Mouse (Mus musculus) hindbrain, embryonic 15.5 days (tissue): ENCODE measurements around the gene Gm49510. TPM values are rescaled to one million over a fixed set of nuclear protein-coding genes. Genes with fewer than 3 reads are reported as not detected.

ENCODE experiments used
- ATAC-seq: fragments of 200-750 bp; cut with Nextera tagmentation; 2 replicates; pipeline ENCODE4 v1.8.0; 2017; ENCODE audit warnings: low read depth, moderate number of reproducible peaks, moderate TSS enrichment; ENCODE audit not compliant: low FRiP score
- H3K27ac ChIP-seq: fragments of 300-500 bp; sonication (generic); replicated peaks from 2 replicates; pipeline ENCODE4 v1.5.1; 2015; ENCODE audit warnings: mild to moderate bottlenecking, inconsistent platforms
- H3K27me3 ChIP-seq: fragments of 300-500 bp; sonication (generic); 2 replicates; pipeline ENCODE4 v1.6.1; 2015; ENCODE audit warnings: control low read depth, inconsistent platforms
- H3K36me3 ChIP-seq: fragments of 300-500 bp; sonication (generic); 2 replicates; pipeline ENCODE4 v1.6.1; 2015; ENCODE audit warnings: control low read depth, inconsistent platforms
- H3K4me1 ChIP-seq: fragments of 300-500 bp; sonication (generic); replicated peaks from 2 replicates; pipeline ENCODE4 v1.6.1; 2015; ENCODE audit warnings: control low read depth, inconsistent platforms
- H3K4me2 ChIP-seq: fragments of 300-500 bp; sonication (generic); 2 replicates; pipeline ENCODE4 v1.6.1; 2015; ENCODE audit warnings: moderate library complexity, mild to moderate bottlenecking, inconsistent platforms
- H3K4me3 ChIP-seq: fragments of 300-500 bp; sonication (generic); 2 replicates; pipeline ENCODE4 v1.5.1; 2015; ENCODE audit warnings: mild to moderate bottlenecking, inconsistent platforms
- H3K9ac ChIP-seq: fragments of 300-500 bp; sonication (generic); 2 replicates; pipeline ENCODE4 v1.6.1; 2015; ENCODE audit warnings: inconsistent platforms
- H3K9me3 ChIP-seq: fragments of 300-500 bp; sonication (generic); 2 replicates; pipeline ENCODE4 v1.6.1; 2016; ENCODE audit warnings: control low read depth, inconsistent platforms
- WGBS: fragments of 180-500 bp; shearing (Covaris S2); methylation state at CpG from one replicate; pipeline ENCODE4 v1.1.7; 2015; 5-methylcytosine and 5-hydroxymethylcytosine counted together
- polyA plus RNA-seq: library from polyadenylated mRNA; unstranded; fragments of >200 nt; fragmentation: Nextera tagmentation; extraction: Ambion mirVana; gene quantifications from 2 replicates; pipeline ENCODE4 v1.2.1, GENCODE M21; 2015

The Gm49510 gene
- polyA plus RNA-seq, 1 experiment from 2014 or later = not detected

GRCm38 (mm10) chr15:78934784-78935320, 35.4 kb downstream of the Gm49510 start, which contains the start of gene Nol12:
Gene Nol12, plus strand, starts transcription at chr15:78934933.
- WGBS = under 1% methylated on average over 39 of the region's 42 CpGs

GRCm38 (mm10) chr15:78936403-78936802, 36.9 kb downstream of the Gm49510 start:
- Histone ChIP-seq H3K4me1 (peaks cover 12% of the 10 kb centered on the region), H3K9ac (no peak overlapping the region), H3K27me3 (no peaks in the 10 kb centered on the region), H3K27ac (no peak overlapping the region), H3K4me3 (no peak overlapping the region), H3K9me3 (no peaks in the 10 kb centered on the region), H3K36me3 (peaks cover 32% of the 10 kb centered on the region), H3K4me2 (no peak overlapping the region)
- WGBS = 86% methylated on average over 12 of the region's 12 CpGs
- ATAC-seq = no peak

More at GRCm38 (mm10) chr15:78934784-78935320, 35.4 kb downstream of the Gm49510 start, which contains the start of gene Nol12:
- H3K9ac ChIP-seq = peak within 1 kb of the TSS; percentile 68
- H3K4me2 ChIP-seq = peak within 1 kb of the TSS; percentile 62
- H3K27me3 ChIP-seq = no peaks in the 10 kb centered on the region
- H3K36me3 ChIP-seq = peaks cover 18% of the 10 kb centered on the region
- peak within 1 kb of the TSS; percentile 84 for H3K27ac ChIP-seq
- peaks cover 12% of the 10 kb centered on the region for H3K4me1 ChIP-seq
- peak; percentile 90 for ATAC-seq
- H3K4me3 ChIP-seq = peak within 1 kb of the TSS; percentile 76
- H3K9me3 ChIP-seq = no peaks in the 10 kb centered on the region

- Histone ChIP-seq H3K4me1 (peaks cover 12% of the 10 kb centered on the region), H3K27me3 (no peaks in the 10 kb centered on the region), H3K36me3 (peaks cover 35% of the 10 kb centered on the region), H3K9me3 (no peaks in the 10 kb centered on the region), H3K4me2 (no peak overlapping the region), H3K9ac (no peak overlapping the region), H3K27ac (no peak overlapping the region), H3K4me3 (no peak overlapping the region)
- no peak for ATAC-seq
- 76% methylated on average over 10 of the region's 10 CpGs for WGBS
Measured at GRCm38 (mm10) chr15:78937311-78937710, 37.8 kb downstream of the Gm49510 start.

- H3K27me3 ChIP-seq = no peaks in the 10 kb centered on the region
- H3K4me3 ChIP-seq = no peak overlapping the region
- no peak for ATAC-seq
- H3K4me2 ChIP-seq = no peak overlapping the region
- peaks cover 18% of the 10 kb centered on the region for H3K4me1 ChIP-seq
- no peak overlapping the region for H3K27ac ChIP-seq
- 66% methylated on average over 2 of the region's 2 CpGs for WGBS
- no peak overlapping the region for H3K9ac ChIP-seq
- peaks cover 35% of the 10 kb centered on the region for H3K36me3 ChIP-seq
- H3K9me3 ChIP-seq = no peaks in the 10 kb centered on the region
Measured at GRCm38 (mm10) chr15:78937963-78938362, 38.5 kb downstream of the Gm49510 start.

GRCm38 (mm10) chr15:78940325-78940724, 40.9 kb downstream of the Gm49510 start:
- Histone ChIP-seq H3K4me3 (no peak overlapping the region), H3K36me3 (peaks cover 35% of the 10 kb centered on the region), H3K4me1 (peaks cover 21% of the 10 kb centered on the region), H3K9ac (no peak overlapping the region), H3K4me2 (no peak overlapping the region), H3K9me3 (no peaks in the 10 kb centered on the region), H3K27ac (no peak overlapping the region), H3K27me3 (no peaks in the 10 kb centered on the region)
- ATAC-seq = no peak
- 95% methylated on average over 13 of the region's 13 CpGs for WGBS

GRCm38 (mm10) chr15:78942663-78943062, 43.2 kb downstream of the Gm49510 start:
- Histone ChIP-seq H3K4me1 (peaks cover 15% of the 10 kb centered on the region), H3K36me3 (peaks cover 31% of the 10 kb centered on the region), H3K9ac (peak overlapping the region; percentile 41), H3K4me2 (peak overlapping the region; percentile 53), H3K27me3 (no peaks in the 10 kb centered on the region), H3K4me3 (peak overlapping the region; percentile 27), H3K9me3 (no peaks in the 10 kb centered on the region), H3K27ac (peak overlapping the region; percentile 46; the same call in 1 of the 2 replicates)
- ATAC-seq = peak; percentile 66
- 4% methylated on average over 9 of the region's 9 CpGs for WGBS

GRCm38 (mm10) chr15:78946232-78946631, 46.8 kb downstream of the Gm49510 start:
- ATAC-seq = no peak
- no peaks in the 10 kb centered on the region for H3K27me3 ChIP-seq
- 68% methylated on average over 7 of the region's 7 CpGs for WGBS

GRCm38 (mm10) chr15:78947657-78948056, 48.2 kb downstream of the Gm49510 start, which contains the start of gene Triobp:
Gene Triobp, plus strand, starts transcription at chr15:78947724.
- under 1% methylated on average over 24 of the region's 24 CpGs for WGBS
- peak; percentile 95 for ATAC-seq
- no peaks in the 10 kb centered on the region for H3K9me3 ChIP-seq
- peak within 1 kb of the TSS; percentile 56 for H3K4me2 ChIP-seq
- peaks cover 4% of the 10 kb centered on the region; the same call in 1 of the 2 replicates for H3K36me3 ChIP-seq
- H3K27me3 ChIP-seq = no peaks in the 10 kb centered on the region
- H3K4me3 ChIP-seq = peak within 1 kb of the TSS; percentile 56
- H3K9ac ChIP-seq = peak within 1 kb of the TSS; percentile 82
- peak within 1 kb of the TSS; percentile 77 for H3K27ac ChIP-seq
- H3K4me1 ChIP-seq = peaks cover 29% of the 10 kb centered on the region

More at GRCm38 (mm10) chr15:78946232-78946631, 46.8 kb downstream of the Gm49510 start:
- H3K9ac ChIP-seq = no peak overlapping the region
- no peak overlapping the region for H3K27ac ChIP-seq
- H3K4me3 ChIP-seq = no peak overlapping the region
- peaks cover 33% of the 10 kb centered on the region for H3K4me1 ChIP-seq
- H3K4me2 ChIP-seq = no peak overlapping the region
- no peaks in the 10 kb centered on the region for H3K9me3 ChIP-seq
- H3K36me3 ChIP-seq = peaks cover 4% of the 10 kb centered on the region; the same call in 1 of the 2 replicates

GRCm38 (mm10) chr15:78948152-78948725, 48.8 kb downstream of the Gm49510 start:
- peaks cover 24% of the 10 kb centered on the region for H3K4me1 ChIP-seq
- H3K4me2 ChIP-seq = peak overlapping the region; percentile 56
- no peaks in the 10 kb centered on the region for H3K9me3 ChIP-seq
- no peaks in the 10 kb centered on the region for H3K27me3 ChIP-seq
- peaks cover 4% of the 10 kb centered on the region; the same call in 1 of the 2 replicates for H3K36me3 ChIP-seq
- 1% methylated on average over 11 of the region's 11 CpGs for WGBS
- H3K4me3 ChIP-seq = peak overlapping the region; percentile 56
- H3K9ac ChIP-seq = peak overlapping the region; percentile 82
- peak; percentile 14; the same call in 1 of the 2 replicates for ATAC-seq
- H3K27ac ChIP-seq = peak overlapping the region; percentile 77

- Histone ChIP-seq H3K27ac (no peak overlapping the region), H3K36me3 (peaks cover 4% of the 10 kb centered on the region; the same call in 1 of the 2 replicates), H3K9ac (no peak overlapping the region), H3K4me3 (peak overlapping the region; percentile 56), H3K9me3 (no peaks in the 10 kb centered on the region), H3K4me1 (peaks cover 23% of the 10 kb centered on the region), H3K4me2 (peak overlapping the region; percentile 56), H3K27me3 (no peaks in the 10 kb centered on the region)
- WGBS = 97% methylated on average over 3 of the region's 3 CpGs
- ATAC-seq = no peak
Measured at GRCm38 (mm10) chr15:78948883-78949282, 49.4 kb downstream of the Gm49510 start.

- WGBS = 86% methylated on average over 3 of the region's 3 CpGs
- Histone ChIP-seq H3K36me3 (peaks cover 17% of the 10 kb centered on the region), H3K4me2 (no peak overlapping the region)
Measured at GRCm38 (mm10) chr15:78955663-78956062, 56.2 kb downstream of the Gm49510 start.

GRCm38 (mm10) chr15:78956351-78956750, 56.9 kb downstream of the Gm49510 start:
- no peak overlapping the region for H3K27ac ChIP-seq
- H3K4me1 ChIP-seq = no peaks in the 10 kb centered on the region
- H3K9ac ChIP-seq = no peak overlapping the region
- WGBS = 91% methylated on average over 4 of the region's 4 CpGs
- no peak for ATAC-seq
- H3K27me3 ChIP-seq = no peaks in the 10 kb centered on the region
- no peak overlapping the region for H3K4me3 ChIP-seq
- peaks cover 20% of the 10 kb centered on the region for H3K36me3 ChIP-seq
- no peaks in the 10 kb centered on the region for H3K9me3 ChIP-seq
- H3K4me2 ChIP-seq = no peak overlapping the region

More at GRCm38 (mm10) chr15:78955663-78956062, 56.2 kb downstream of the Gm49510 start:
- no peaks in the 10 kb centered on the region for H3K9me3 ChIP-seq
- H3K27ac ChIP-seq = no peak overlapping the region
- no peak for ATAC-seq
- no peak overlapping the region for H3K9ac ChIP-seq
- H3K4me1 ChIP-seq = peaks cover 3% of the 10 kb centered on the region; the same call in 1 of the 2 replicates
- H3K27me3 ChIP-seq = no peaks in the 10 kb centered on the region
- no peak overlapping the region for H3K4me3 ChIP-seq
